Mouse (Mus musculus) embryonic facial prominence, embryonic 12.5 days (tissue): ENCODE data around the gene Rab42. TPM values are rescaled to one million over a fixed set of nuclear protein-coding genes. Genes with fewer than 3 reads are reported as not detected.

Experiments used
- polyA plus RNA-seq: library from polyadenylated mRNA; unstranded; fragments of >200 nt; fragmentation: Nextera tagmentation; extraction: Ambion mirVana; gene quantifications from 2 replicates; pipeline ENCODE4 v1.2.1, GENCODE M21; 2016

The Rab42 gene
- polyA plus RNA-seq, 1 experiment from 2014 or later = 1.8 TPM

Other genes with a start within 250 kb of the Rab42 start
- not detected in 2 replicates for gene Gm10300, start 228.7 kb downstream of the Rab42 start, polyA plus RNA-seq
- gene Epb41, start 228.1 kb downstream of the Rab42 start, polyA plus RNA-seq = 117 and 125 TPM in 2 replicates
- 0.51 and 0.52 TPM in 2 replicates for gene Oprd1, start 158.9 kb downstream of the Rab42 start, polyA plus RNA-seq
- gene Ythdf2, start 91.1 kb downstream of the Rab42 start, polyA plus RNA-seq = 131 and 140 TPM in 2 replicates
- gene Gmeb1, start 41.8 kb downstream of the Rab42 start, polyA plus RNA-seq = 43.0 and 43.3 TPM in 2 replicates
- 51.7 and 54.3 TPM in 2 replicates for gene Taf12, start 29.0 kb downstream of the Rab42 start, polyA plus RNA-seq
- 80.1 and 80.5 TPM in 2 replicates for gene Trnau1ap, start 26.2 kb upstream of the Rab42 start, polyA plus RNA-seq
- gene Rcc1, start 50.2 kb upstream of the Rab42 start, polyA plus RNA-seq = 86.3 and 88.2 TPM in 2 replicates
- gene Phactr4, start 119.1 kb upstream of the Rab42 start, polyA plus RNA-seq = 18.5 and 22.9 TPM in 2 replicates
- gene Med18, start 160.5 kb upstream of the Rab42 start, polyA plus RNA-seq = 29.1 and 32.1 TPM in 2 replicates
- gene Sesn2, start 207.1 kb upstream of the Rab42 start, polyA plus RNA-seq = 10.4 and 11.4 TPM in 2 replicates
- gene Atpif1, start 230.3 kb upstream of the Rab42 start, polyA plus RNA-seq = 1,152 and 1,208 TPM in 2 replicates
- 169 and 182 TPM in 2 replicates for gene Dnajc8, start 232.2 kb upstream of the Rab42 start, polyA plus RNA-seq